Mouse (Mus musculus) monocyte, adult 5-6 weeks (primary cell): Measurements from ENCODE around the gene Ninl. TPM values are rescaled to one million over a fixed set of nuclear protein-coding genes. Genes with fewer than 3 reads are reported as not detected.

Source experiments
- ATAC-seq: fragments of 153-309, 156-312 bp; replicated peaks from 2 replicates; pipeline ENCODE4 v1.8.0; 2017; ENCODE audit warnings: mild to moderate bottlenecking; ENCODE audit not compliant: low TSS enrichment, insufficient number of reproducible peaks, severe bottlenecking, poor library complexity, low FRiP score
- total RNA-seq: library from RNA; stranded (forward); fragments of 200-1000, 200-491, 200-594 nt; gene quantifications from 3 replicates; pipeline ENCODE4 v1.2.3, GENCODE M21; 2017

The Ninl gene
- total RNA-seq, 1 experiment from 2014 or later, result not detected

DNA sequence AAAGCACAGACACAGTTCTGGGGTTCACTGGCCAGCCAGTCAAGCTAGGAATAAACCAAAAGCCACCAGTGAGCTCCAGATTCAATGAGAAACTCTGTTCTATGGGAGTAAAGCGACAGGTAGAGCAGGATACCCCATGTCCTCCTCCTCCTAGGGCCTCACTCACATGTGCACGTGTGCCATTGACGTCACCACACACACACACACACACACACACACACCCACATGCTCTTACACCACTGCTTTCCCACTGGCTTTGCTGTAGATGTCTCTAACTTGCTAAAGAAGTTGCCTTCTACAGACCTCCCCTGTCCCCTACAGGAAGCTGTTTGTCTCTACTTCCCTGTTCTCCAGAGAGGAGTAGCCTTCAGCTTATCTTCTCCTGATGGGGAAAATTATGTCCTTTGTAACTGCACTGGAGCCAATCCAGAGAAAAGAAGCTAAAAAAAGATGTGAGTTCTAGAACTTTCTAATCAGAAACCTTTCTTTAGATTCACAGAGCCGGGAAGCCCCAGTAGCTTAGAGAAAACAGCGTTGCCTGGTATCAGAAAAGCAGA is 37.5 kb downstream of the Ninl start:
- no peak for ATAC-seq

DNA sequence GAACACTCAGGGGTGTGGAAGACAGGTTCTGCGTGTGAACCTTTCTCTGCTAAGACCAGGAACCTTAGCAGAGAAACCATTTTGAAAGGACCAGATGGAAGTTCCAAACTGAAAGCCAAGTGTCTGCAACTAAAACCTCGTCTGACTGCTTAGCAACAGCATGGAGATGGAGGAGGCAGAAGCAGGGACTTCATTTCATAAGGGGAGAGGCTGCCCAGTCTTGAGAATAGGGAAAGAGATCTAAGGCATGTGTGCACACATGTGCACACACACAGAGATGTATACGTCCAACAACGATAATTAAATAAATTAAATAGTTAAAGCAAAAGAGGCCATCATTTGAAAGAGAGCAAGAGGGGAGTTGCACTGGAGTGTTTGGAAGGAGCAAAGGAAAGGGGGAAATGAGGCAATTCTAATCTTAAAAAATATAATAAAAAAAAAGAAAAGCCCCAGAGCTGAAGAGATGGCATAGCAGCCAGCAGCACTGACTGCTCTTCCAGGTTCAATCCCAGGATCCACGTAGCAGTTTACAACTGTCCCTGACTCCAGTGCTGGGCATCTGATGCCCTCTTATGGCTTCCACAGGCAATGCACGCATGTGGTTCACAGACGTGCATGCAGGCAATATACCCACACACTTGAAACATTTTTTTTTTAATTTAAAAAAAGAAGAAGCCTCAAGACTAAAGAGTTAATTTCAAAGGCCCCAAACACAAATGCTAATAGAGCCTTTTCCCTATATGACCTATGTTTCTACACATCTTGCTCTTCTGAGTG is 38.6 kb downstream of the Ninl start:
- no peak for ATAC-seq

DNA sequence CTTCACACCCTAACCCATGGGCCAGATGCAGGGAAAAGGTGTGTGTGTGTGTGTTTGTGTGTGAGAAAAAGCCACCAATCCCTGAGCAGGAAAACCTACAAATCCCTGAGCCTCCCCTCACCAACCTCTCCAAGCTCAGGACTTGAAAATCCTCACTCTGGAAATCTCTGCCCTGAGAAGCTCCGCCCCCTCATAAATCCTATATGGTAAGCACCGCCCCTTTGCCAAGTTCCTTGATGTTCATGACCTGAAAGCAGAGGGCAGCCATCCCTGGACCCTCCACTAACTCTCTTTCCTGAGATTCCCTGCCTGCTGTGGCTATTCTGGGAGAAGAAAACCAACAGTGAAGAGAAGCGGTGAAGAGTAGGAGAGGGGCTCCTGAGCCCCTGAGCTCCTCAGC is 40.2 kb downstream of the Ninl start:
- no peak for ATAC-seq

DNA sequence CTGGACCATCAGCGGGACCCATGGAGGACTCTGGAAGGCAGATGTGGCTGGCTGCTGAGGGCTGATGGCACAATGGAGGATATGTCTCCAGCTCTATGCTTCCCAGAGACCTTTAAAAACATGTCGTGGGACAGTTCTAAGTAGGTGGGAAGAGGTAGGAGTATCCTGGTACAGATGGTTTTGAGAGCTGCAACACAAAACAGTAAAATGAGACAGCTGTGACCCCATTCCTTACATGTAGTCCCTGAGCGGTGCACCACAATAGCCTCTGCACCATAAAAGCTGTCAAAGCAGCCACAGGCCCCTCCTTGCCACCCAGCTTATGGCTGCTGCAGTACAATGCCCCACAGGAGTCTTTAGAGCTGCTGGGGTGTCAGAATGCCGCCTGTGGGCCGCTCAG is 41.6 kb downstream of the Ninl start:
- no peak for ATAC-seq

DNA sequence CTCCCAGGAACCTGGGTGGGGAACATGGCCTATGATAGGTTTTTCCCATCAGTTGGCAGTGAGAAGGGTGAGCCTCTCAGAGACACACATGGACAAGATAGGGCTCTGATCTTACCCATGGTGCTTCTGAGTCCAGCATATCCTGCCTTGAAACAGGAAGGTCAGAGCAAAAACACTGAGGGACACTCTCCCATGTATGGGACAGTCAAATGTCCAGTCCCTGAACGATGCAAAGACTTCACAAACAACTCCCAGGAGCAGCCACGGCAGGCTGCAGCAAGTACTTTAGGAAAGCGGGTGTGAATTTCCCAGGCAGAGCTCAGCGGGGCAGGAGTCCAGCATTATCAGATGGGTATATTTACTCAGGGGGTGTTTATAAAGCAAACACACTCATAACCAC is 43.9 kb downstream of the Ninl start:
- no peak for ATAC-seq

DNA sequence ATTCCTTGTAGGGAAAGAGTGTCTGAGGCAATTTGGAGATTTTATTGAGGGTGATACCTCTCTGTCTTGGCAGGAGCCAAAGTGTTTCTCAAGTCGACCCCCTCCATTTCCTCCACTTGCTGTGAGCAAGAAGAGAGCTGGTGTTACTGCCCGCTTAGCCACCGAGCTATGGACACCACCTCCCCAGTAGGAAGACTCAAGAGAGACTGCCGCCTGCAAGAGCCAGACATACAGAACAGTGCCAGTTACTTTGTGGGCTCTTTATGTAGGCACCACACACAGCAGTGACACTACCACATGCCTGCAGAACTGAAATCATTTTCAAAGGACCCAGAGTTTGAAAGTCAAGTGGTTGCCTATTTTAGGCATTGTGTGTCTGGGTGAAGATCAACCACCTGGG is 48.1 kb downstream of the Ninl start:
- ATAC-seq, result no peak

DNA sequence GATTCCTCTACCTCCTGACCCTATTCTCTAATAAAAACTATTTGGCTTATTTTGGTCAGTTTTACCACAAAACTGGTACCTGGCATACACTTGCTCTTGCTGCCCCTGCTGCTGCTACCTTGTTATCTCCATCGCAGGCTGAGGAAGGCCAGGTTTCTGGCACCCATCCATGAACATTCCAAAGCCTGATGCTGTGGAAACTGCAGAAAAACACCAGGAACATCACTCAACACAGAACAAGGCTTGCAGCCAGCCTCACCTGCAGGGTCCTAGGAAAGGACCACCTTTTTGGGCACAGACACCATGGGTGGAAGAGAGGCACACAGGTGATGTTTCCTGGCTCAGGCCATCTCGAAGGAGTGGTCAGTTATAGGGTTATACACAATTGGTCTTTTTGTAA is 48.7 kb downstream of the Ninl start:
- ATAC-seq, result no peak

DNA sequence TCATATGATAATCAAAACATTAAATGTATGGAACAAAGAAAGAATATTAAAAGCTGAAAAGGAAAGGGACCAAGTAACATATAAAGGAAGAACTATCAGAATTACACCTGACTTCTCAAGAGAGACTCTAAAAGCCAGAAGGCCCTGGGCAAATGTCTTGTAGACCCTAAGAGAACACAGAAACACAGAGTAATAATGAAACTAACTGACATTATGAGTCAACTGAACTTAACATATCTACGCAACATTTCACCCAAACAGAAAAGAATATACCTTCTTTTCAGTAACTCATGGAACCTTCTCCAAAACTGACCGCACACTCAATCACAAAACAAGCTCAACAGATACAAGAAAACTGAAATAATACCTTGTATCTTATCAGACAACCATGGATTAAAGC is 53.8 kb downstream of the Ninl start:
- no peak for ATAC-seq

DNA sequence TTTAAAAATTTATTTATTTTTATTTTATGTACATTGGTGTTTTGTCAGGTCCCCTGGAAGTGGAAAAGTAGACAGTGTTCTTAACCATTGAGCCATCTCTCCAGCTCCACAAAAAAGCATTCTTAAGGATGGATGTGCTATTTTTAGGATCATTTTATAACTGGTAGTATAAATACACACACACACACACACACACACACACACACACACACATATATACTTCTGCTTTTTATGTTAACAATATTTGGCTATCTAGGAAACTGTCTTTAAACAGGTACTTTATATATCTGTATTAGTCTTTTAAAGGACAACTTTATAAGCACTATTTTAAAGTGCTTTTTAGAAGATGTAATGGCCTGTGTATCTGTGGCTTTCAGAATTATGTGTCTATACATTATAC is 57.1 kb downstream of the Ninl start:
- ATAC-seq, result no peak

DNA sequence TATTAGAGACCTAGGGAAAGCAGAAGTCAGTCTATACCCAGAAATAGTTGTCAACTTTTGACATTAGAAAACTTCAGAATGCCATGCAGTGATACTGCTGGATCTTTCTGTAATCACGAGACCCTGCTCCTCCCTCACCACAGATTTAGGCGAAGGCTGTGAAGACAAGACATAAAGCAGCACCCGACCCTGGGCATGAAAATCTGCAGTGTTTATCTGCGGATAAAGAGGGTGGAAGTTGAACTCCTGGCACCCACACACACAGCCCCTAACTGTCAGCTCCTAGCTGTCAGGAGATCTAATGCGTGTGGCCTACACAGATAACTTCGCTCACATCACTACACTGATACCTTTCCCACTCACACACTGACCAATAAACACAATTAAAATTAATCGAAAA is 57.7 kb downstream of the Ninl start:
- no peak for ATAC-seq

DNA sequence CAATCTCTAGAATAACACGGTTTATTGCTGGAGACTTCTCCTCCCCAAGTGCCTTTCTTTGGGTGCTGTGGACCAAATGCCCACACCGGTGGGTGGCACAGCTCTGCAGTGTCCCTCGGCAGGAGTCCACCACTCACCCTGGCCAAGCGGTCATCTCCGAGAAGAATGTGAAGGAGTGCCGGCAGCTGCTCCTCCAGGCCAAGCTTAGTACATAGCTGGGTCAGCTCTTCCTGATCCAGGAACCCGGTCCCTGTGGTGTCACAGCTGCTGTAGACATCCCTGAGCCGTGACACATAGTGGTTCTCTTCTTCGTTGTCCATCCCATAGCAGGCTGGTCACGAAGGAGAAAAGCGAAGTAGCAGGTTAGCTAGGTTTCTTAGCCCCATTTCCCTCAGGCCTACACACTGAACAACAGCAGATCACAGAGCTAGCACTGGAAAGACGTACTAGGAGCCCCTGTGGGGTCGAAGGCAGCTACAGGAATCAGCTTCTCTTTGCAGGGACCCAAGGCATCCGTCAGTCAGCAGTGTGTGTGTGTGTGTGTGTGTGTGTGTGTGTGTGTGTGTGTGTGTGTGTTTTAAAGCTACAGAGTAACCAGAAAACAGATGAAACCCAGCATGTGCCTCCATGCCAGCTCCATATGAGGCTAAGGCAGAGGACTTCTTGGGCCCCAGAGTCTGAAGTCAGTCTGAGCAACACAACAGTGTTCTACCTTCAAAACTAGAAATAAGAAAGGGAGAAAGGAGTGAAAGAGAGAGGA is 59.1 kb downstream of the Ninl start:
- no peak for ATAC-seq

DNA sequence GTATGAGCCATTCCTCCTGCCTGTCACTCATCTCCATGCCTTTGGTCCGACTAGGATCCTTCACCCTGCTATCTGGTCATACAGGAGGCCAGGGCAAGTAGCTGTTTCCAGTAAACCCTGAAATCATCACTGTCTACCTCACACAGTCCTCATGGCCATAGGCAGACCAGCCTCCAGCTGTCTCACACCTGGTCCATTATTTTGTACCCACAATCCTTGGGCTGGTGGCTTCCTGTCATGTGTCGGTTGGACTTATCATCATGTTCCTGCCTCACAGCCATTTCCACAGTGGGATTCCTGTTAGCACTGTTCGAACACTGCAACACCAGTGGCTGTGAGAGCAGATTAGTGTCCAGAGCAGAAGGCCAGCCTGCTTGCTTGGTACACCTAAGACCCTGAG is 60.4 kb downstream of the Ninl start:
- ATAC-seq, result peak; percentile 25; the same call in 1 of the 2 replicates

DNA sequence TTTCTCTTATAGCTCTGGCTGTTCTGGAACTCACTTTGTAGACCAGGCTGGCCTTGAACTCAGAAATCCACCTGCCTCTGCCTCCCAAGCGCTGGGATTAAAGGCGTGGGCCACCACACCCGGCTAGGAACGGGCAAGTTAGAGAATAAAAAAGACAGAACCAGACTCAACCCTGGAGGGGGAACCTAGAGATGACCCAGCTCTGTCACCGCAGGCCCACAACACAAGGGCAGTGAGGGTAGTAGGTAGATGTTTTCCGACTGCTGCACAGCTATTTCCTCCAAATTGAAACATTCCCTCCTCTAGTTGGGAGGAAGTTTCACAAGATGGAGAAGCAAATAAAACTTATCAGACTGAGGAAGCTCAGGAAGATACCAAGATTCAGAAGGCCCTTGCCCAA is 61.5 kb downstream of the Ninl start:
- no peak for ATAC-seq

DNA sequence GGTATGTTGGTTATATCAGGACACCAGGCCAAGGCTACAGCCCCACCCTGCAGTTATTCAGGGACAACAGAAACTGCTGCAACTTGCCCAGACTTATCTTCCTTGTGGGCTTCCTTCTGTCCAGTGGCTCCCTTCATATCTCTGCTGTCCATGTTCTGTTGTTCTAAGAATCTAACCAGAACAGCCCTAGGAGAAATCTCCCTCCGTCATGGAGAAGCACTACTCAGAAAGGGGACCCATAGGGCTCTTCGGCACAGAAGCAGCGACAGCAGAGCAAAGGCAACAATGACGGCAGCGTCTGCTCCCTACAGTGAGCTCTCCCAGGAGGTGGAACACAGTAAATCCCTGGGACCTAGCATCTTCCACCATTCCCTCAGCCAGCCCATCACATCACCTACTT is 62.3 kb downstream of the Ninl start:
- no peak for ATAC-seq

DNA sequence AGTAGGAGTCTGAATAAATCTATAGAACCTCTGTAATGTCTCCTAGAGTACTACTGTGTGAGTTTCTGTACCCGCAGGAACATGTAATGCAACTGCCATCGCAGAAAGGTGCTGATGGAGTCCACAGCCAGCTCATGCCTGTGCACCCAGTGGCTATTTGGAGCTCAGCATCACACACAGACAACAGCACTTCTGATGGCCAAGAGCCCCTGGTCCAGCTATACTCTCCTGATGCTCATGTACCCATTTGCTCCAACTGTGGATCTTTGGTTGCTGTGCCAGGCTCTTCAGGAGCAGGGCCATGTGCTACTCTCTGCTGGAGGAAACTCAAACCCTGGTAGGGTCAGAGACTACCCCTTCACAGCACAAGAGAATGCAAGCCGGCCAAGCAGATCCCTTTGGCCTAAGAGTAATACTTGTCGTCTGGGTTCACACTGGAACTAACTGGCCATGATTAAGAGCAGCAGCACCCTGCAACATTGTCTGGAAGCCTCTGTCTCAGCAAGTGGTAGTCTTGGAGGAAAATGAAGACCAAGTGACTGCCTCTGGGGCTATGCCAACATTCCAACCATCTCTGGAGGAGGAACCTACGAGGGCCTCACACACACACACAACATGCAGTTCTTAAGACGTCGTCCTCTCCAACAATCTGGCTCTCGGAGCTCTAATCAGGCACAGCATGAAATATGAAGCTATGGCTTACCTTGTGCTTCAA is 65.6 kb downstream of the Ninl start:
- ATAC-seq, result no peak

DNA sequence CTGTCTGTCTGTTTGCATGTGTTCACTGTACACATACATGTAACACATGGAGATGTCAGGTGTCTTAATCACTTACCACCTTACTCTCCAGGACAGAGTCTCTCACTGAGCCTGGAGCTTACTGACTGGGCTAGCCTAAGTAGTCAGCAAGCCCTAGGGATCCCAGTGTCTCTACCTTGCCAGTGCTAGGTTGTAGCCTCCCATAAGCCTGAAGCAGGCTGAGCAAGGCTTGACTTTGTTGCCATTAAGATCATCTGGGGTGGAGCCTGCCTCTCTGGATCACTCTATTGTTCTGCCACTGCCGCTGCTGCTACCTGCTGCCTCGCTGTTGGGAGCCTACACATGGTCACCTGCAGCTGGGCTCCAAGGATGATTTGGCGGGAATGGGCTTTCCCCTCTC is 66.5 kb downstream of the Ninl start:
- no peak for ATAC-seq

DNA sequence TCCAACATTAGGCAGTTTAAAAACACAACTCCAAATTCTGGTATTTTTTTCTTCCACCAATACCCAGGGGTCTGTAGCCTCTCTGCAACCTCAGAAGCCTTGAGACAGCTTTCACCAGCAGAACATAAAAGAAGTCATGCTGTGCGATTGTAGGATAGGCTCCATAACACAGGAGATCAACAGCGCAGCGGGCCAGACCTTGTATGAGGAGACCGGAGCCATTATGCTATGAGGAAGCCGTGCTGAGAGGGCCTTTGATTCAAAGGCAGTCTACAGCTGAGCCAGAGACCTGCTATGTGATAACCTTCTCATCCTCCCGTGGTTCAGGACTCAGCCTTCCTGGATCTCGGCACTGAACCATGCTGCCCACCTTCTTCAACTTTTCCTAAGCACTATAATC is 67.3 kb downstream of the Ninl start:
- ATAC-seq, result no peak

DNA sequence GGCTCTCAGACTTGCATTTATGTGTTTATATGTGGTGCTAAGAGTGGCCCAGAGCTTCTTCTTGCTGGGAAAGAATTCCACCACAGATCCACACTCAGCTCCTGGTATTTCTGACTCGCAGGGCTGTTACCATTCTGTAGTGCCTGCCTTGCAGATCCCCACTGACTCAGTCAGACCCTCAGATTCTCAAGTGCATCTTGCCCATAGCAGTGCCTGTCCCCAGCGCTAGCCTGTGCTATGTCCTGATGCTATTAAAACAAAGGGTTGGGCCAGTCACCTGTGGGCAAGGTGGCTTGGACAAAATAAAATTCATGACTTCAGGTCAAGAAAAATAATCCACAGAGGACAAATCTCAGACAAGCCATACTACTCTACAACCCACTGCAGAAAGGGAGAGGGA is 70.0 kb downstream of the Ninl start:
- no peak for ATAC-seq

DNA sequence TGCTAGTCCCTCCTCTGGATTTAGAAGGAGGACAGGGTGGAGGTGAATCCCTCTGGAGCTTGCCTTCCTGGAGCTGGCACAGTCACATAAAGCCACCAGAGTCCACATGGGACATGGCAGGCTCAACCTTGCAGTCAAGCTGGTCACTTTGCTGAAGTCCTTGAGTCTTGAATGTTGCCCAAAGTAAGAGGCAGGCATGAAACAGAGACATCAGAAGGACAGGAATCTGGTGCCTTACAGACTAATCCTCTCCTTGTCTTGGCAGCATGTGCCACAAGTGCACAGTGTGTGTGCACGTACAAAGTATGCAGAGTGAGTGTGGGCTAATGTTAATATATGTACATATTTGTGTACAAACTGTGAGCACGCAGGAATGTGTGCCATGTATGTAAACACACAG is 71.7 kb downstream of the Ninl start:
- ATAC-seq, result no peak
